Mouse (Mus musculus): ENCODE results near the gene Sepsecs. TPM values are rescaled to one million over a fixed set of nuclear protein-coding genes. Genes with fewer than 3 reads are reported as not detected.
"Not testable (repeated sequence)": the region's sequence is repeated elsewhere in the genome, so short reads cannot be mapped to it uniquely, and the experiment has no call there.

The Sepsecs gene
- polyA plus RNA-seq (2015; fragmentation: Nextera tagmentation; extraction: Ambion mirVana) = 8.1 and 9.3 TPM in 2 replicates

GRCm38 (mm10) chr5:52669426-52670191, at the start of gene Sepsecs:
TSS of gene Sepsecs (minus strand) at chr5:52669708.
- H3K9me3 ChIP-seq = no peaks in the 10 kb centered on the region
- H3K27me3 ChIP-seq = no peaks in the 10 kb centered on the region
- H3K4me1 ChIP-seq = peaks cover 10% of the 10 kb centered on the region
- H3K4me3 ChIP-seq = peak within 1 kb of the TSS; percentile 94
- H3K27ac ChIP-seq = peak within 1 kb of the TSS; percentile 57
- peaks cover 5% of the 10 kb centered on the region; the same call in 1 of the 2 replicates for H3K36me3 ChIP-seq
- peak; percentile 94 for ATAC-seq (ENCODE audit: borderline replicate concordance, extremely low read depth, low FRiP score, low TSS enrichment)
- 4% methylated on average over 56 of the region's 56 CpGs for WGBS
- peak within 1 kb of the TSS; percentile 84 for H3K9ac ChIP-seq
- H3K4me2 ChIP-seq = peak within 1 kb of the TSS; percentile 66

- ATAC-seq (ENCODE audit: borderline replicate concordance, extremely low read depth, low FRiP score, low TSS enrichment) = no peak
- H3K9ac ChIP-seq = no peak overlapping the region
- H3K9me3 ChIP-seq = no peaks in the 10 kb centered on the region
- no peak overlapping the region for H3K4me2 ChIP-seq
- H3K27me3 ChIP-seq = no peaks in the 10 kb centered on the region
- H3K36me3 ChIP-seq = no peaks in the 10 kb centered on the region
- no peak overlapping the region for H3K27ac ChIP-seq
- H3K4me3 ChIP-seq = no peak overlapping the region
- 68% methylated on average over 5 of the region's 5 CpGs for WGBS
- H3K4me1 ChIP-seq = no peaks in the 10 kb centered on the region
These were observed 47.4 kb upstream of the Sepsecs start for GRCm38 (mm10) chr5:52716742-52717448.

GRCm38 (mm10) chr5:52712704-52713103, 43.2 kb upstream of the Sepsecs start:
- Histone ChIP-seq H3K36me3 (no peaks in the 10 kb centered on the region), H3K27me3 (no peaks in the 10 kb centered on the region), H3K4me3 (no peak overlapping the region), H3K4me1 (no peaks in the 10 kb centered on the region), H3K9me3 (no peaks in the 10 kb centered on the region), H3K27ac (no peak overlapping the region), H3K4me2 (no peak overlapping the region), H3K9ac (no peak overlapping the region)
- no peak; the same call in 1 of the 2 replicates for ATAC-seq (ENCODE audit: borderline replicate concordance, extremely low read depth, low FRiP score, low TSS enrichment)

GRCm38 (mm10) chr5:52704562-52704961, 35.1 kb upstream of the Sepsecs start:
- Histone ChIP-seq H3K4me3 (no peak overlapping the region), H3K9ac (no peak overlapping the region), H3K27ac (no peak overlapping the region), H3K4me1 (no peaks in the 10 kb centered on the region), H3K36me3 (no peaks in the 10 kb centered on the region), H3K9me3 (no peaks in the 10 kb centered on the region), H3K27me3 (no peaks in the 10 kb centered on the region), H3K4me2 (no peak overlapping the region)
- WGBS = 58% methylated on average over 4 of the region's 4 CpGs
- no peak for ATAC-seq (ENCODE audit: borderline replicate concordance, extremely low read depth, low FRiP score, low TSS enrichment)

GRCm38 (mm10) chr5:52697882-52698440, 28.5 kb upstream of the Sepsecs start:
- 64% methylated on average over 7 of the region's 7 CpGs for WGBS
- H3K27me3 ChIP-seq, H3K4me1 ChIP-seq: not testable (repeated sequence)

GRCm38 (mm10) chr5:52697291-52697690, 27.8 kb upstream of the Sepsecs start:
- H3K4me1 ChIP-seq = no peaks in the 10 kb centered on the region
- H3K4me3 ChIP-seq = no peak overlapping the region
- no peaks in the 10 kb centered on the region for H3K27me3 ChIP-seq
- 83% methylated on average over 1 of the region's 1 CpGs for WGBS
- no peak overlapping the region for H3K9ac ChIP-seq
- no peaks in the 10 kb centered on the region for H3K9me3 ChIP-seq
- H3K4me2 ChIP-seq = no peak overlapping the region
- ATAC-seq (ENCODE audit: borderline replicate concordance, extremely low read depth, low FRiP score, low TSS enrichment) = no peak
- H3K36me3 ChIP-seq = no peaks in the 10 kb centered on the region
- H3K27ac ChIP-seq = no peak overlapping the region

More at GRCm38 (mm10) chr5:52697882-52698440, 28.5 kb upstream of the Sepsecs start:
- ATAC-seq (ENCODE audit: borderline replicate concordance, extremely low read depth, low FRiP score, low TSS enrichment); H3K27ac ChIP-seq; H3K4me3 ChIP-seq; H3K36me3 ChIP-seq; H3K9me3 ChIP-seq; H3K4me2 ChIP-seq; H3K9ac ChIP-seq: not testable (repeated sequence)

- ATAC-seq (ENCODE audit: borderline replicate concordance, extremely low read depth, low FRiP score, low TSS enrichment) = no peak
- 45% methylated on average over 6 of the region's 6 CpGs for WGBS
- no peak overlapping the region for H3K9ac ChIP-seq
- no peaks in the 10 kb centered on the region for H3K4me1 ChIP-seq
- no peak overlapping the region for H3K4me3 ChIP-seq
- no peaks in the 10 kb centered on the region for H3K27me3 ChIP-seq
- no peak overlapping the region for H3K27ac ChIP-seq
- H3K36me3 ChIP-seq = no peaks in the 10 kb centered on the region
- no peaks in the 10 kb centered on the region for H3K9me3 ChIP-seq
- no peak overlapping the region for H3K4me2 ChIP-seq
These were observed 18.4 kb upstream of the Sepsecs start for GRCm38 (mm10) chr5:52687741-52688455.

- Histone ChIP-seq H3K27me3 (no peaks in the 10 kb centered on the region), H3K9ac (no peak overlapping the region), H3K27ac (no peak overlapping the region), H3K4me3 (no peak overlapping the region), H3K4me2 (no peak overlapping the region), H3K4me1 (no peaks in the 10 kb centered on the region), H3K9me3 (no peaks in the 10 kb centered on the region), H3K36me3 (no peaks in the 10 kb centered on the region)
- 36% methylated on average over 4 of the region's 4 CpGs for WGBS
- no peak for ATAC-seq (ENCODE audit: borderline replicate concordance, extremely low read depth, low FRiP score, low TSS enrichment)
These were observed 11.6 kb upstream of the Sepsecs start for GRCm38 (mm10) chr5:52681111-52681510.

- Histone ChIP-seq H3K4me1 (no peaks in the 10 kb centered on the region), H3K9me3 (no peaks in the 10 kb centered on the region), H3K9ac (no peak overlapping the region), H3K4me3 (no peak overlapping the region), H3K4me2 (no peak overlapping the region), H3K27ac (no peak overlapping the region), H3K27me3 (no peaks in the 10 kb centered on the region), H3K36me3 (no peaks in the 10 kb centered on the region)
- no peak for ATAC-seq (ENCODE audit: borderline replicate concordance, extremely low read depth, low FRiP score, low TSS enrichment)
- 70% methylated on average over 4 of the region's 4 CpGs for WGBS
These were observed 10.7 kb upstream of the Sepsecs start for GRCm38 (mm10) chr5:52680191-52680590.

GRCm38 (mm10) chr5:52678498-52679070, 9.1 kb upstream of the Sepsecs start:
- Histone ChIP-seq H3K27ac (no peak overlapping the region), H3K4me2 (no peak overlapping the region), H3K36me3 (no peaks in the 10 kb centered on the region), H3K4me1 (no peaks in the 10 kb centered on the region), H3K9ac (no peak overlapping the region), H3K27me3 (no peaks in the 10 kb centered on the region), H3K9me3 (no peaks in the 10 kb centered on the region), H3K4me3 (no peak overlapping the region)
- ATAC-seq (ENCODE audit: borderline replicate concordance, extremely low read depth, low FRiP score, low TSS enrichment) = no peak
- WGBS = 53% methylated on average over 5 of the region's 5 CpGs

GRCm38 (mm10) chr5:52677126-52677525, 7.6 kb upstream of the Sepsecs start:
- WGBS = 62% methylated on average over 3 of the region's 3 CpGs
- Histone ChIP-seq H3K36me3 (no peaks in the 10 kb centered on the region), H3K27me3 (no peaks in the 10 kb centered on the region), H3K4me3 (no peak overlapping the region), H3K4me2 (no peak overlapping the region), H3K9me3 (no peaks in the 10 kb centered on the region), H3K9ac (no peak overlapping the region), H3K27ac (no peak overlapping the region), H3K4me1 (no peaks in the 10 kb centered on the region)
- ATAC-seq (ENCODE audit: borderline replicate concordance, extremely low read depth, low FRiP score, low TSS enrichment) = no peak

Data from lung, embryonic 15.5 days (tissue).